Mouse (Mus musculus) frontal cortex, adult (tissue): ENCODE results near the gene Mpg.

Experiments
- ATAC-seq: cut with Nextera tagmentation; 2 replicates; pipeline ENCODE4 v1.9.2; 2017; ENCODE audit warnings: mild to moderate bottlenecking, moderate library complexity, mixed read lengths; ENCODE audit not compliant: low TSS enrichment

Gene Mpg

DNA sequence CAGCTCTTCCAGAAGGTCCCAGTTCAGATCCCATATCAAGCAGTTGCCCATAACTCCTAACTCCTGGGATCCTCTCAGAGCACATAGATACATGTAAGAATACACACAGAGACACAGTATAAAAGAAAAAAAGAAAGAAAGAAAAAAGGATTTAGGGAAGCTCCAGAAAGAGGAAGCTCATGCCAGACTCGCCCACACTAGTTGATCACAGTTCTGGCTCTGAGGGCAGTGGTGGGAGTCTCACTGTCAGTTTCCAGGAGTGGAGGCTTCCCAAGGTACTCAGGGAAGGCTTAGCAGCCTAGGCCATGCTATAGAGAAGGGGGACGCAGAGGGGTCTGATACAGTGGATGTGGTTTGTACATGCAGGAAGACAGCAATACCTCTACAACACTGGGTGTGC, 4.8 kb downstream of the Mpg start:
- peak; percentile 33 for ATAC-seq

DNA sequence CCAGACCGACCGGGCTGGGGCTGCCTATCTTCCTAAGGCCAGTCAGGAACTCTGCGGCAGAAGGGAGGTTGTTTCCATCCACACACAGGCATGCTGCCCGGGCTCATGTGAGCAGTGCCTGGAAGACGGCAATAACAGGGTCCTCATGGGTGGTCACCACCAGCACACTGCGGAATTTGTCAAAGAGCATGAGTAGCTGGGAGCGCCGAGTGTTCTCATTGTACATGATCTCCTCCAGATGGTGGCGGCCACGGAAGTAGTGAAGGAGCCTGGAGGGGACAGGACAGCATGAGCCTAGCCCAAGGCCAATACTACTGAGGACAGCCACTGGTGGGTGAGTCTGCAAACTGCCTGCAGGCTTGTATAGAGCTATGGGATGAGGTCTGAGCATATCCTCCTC, 6.5 kb downstream of the Mpg start:
- no peak for ATAC-seq

DNA sequence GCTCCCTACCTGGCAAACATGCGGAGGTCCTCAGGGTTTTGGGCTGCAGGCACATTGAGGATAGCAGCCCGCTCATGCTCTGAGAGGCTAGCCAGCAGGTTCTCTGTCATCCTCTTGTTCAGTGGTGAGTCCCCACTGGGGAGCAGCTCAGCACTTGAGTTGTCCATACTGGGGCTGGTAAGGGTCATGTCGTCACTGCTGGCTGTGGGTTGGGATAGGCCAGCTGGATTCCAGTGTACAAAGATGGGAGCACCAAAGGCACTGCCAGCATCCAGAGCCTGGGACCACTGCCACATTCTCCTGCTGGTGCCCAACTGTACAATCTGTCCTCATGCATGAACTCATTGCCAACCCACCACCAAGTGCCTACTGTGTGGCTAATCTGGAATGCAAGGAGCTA, 7.6 kb downstream of the Mpg start:
- ATAC-seq: no peak

DNA sequence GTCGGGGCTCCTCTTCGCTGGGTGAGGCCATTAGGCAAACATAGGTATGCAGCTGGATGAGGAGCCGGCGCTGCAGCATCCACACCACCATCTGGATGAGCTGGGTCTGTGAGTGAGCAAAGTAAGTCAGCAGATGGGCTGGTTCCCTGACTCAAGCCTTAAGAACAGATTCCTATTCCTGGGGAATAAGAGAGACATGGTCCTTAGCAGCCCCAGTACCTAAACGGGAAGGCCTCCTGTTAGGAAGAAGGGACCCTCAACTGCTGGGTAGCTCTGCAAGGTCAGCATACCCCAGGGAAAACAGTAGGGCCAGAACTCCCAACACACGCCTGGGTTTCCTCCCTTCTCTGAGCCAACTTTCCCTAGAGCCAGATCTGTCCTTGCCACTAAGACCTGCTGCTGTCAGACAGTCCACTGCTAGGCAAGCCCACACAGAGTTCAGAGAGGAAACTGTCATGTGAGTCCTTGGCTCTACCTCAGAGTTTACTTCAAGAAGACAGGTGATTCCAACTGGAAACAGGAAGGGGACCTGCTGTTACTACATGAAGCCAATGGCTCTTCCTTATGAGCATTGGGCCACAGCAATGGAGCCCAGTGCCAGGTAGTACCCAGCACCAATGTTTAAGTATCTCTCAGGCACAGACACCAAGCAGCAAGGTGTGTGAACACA, 8.6 kb downstream of the Mpg start:
- no peak for ATAC-seq

DNA sequence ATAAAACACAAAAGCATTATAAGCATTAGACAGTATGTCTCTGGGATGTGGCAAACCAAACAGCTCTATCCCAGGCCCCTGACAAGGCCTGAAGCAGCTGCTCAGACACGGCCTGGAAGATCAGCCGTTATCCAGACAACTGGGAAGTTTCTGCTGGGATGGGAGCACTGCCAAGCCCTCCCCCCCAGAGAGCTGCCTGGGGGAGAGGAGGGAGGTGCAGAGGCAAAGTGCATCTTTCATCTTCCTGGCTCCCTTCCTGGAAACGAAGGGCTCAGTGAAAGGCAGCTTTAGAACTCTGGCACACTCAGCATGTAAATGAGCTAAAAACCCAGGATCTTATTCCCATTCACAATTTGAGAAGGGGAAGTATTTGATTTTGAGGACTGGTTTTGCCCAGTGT, 9.3 kb downstream of the Mpg start:
- peak; percentile 42 for ATAC-seq

DNA sequence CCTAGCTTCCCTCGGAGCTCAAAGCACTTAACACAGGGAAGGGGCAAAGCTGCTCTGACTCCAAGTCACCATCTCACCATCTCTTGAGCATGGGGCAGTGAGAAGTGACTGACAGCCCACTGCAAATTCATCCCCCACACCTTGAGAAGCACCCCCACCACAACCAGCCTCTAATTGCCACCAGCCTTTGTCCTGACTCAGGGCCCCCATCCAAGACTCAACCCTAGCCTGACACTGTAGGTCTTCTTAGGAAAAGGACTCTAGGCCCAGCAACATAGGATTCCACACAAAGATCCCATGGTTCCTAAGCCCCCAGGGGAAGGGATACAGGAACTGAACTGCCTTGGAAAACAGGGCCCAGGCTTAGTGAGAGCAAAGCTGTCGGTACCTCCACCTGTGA, 9.8 kb downstream of the Mpg start:
- ATAC-seq: no peak

DNA sequence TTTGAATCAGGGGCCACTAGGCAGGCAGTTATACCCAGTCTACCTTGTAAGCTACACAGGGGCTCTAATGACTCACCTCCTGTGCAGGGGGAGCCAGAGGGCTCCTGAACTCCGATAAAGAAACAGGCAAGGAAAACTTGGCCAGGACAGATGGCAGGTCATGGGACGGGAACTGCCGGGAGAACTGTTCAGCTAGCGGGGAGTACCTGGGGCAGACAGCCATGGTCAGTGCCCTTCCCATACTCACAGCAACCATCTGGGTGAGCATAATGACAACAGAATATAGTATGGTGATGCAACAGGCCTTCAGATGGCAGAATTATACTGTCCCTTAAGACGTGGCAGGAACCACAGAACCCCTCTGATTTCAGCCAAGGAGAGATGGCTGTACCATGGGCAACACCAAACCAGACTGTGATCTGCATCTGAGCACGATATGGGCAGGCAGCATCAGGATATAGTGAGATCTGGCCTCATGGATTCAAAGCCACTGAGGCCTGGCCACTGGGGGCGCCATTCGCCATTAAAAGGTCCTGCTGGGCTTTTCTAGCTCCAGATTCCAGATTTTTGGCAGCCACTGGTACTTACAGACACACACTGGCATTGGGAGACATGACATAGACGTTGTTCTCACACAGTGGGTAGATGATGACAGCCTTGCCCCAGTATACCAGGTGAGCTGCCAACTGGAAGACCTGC, 10.6 kb downstream of the Mpg start:
- no peak for ATAC-seq

DNA sequence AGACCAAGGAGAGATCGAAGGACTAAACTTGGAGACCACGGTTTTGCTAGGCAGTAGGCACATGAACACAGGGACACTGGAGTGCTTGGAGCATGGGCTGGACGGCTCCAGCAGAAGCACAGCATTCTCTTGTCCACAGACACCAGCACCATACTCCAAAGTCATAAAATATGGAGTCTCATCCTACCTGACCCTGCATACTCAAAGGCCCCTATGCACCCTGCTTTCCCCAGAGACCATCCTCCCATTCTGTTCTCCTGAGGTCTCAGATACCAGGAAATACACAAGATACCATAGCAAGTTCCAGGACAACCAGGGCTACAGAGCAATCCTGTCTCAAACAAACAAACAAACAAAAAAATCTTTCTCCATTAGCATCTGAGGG, 11.1 kb downstream of the Mpg start:
- ATAC-seq: no peak

DNA sequence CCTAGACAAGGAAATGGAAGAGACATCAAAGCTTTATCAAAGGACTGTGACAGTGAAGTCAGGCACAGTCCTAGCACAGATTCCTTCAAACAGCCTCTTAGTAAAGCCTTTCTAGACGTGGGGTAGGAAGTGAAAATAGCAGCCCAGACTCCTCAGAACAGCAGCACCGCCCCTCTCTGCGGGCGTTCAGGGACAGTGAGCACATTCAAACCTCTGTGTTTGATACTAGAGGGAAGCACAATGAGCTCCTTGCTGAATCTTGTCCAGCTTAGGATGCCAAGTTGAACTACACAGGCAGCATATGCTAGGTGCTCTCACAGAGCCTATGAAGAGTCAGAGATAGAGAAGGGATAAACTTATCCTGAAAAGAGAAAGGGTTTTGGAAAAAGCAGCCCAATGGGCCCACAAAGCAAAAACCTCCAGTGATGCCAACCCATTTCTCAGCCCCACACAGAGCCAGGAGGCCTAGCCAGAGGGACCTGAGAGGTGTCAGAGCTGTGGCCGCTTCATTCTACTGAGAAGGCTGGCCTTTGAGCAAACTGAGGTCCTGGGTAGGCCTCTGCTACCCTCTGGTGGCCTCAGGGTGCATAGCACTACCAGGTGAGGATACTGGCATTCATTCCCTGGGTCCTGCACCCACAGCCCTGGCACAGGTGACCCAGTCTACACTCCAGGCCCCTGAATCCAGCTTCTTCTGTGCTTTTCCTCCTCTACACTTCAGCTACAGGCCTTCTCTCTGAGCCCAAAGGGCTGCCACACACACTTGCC, 12.0 kb downstream of the Mpg start:
- ATAC-seq: peak; percentile 45

DNA sequence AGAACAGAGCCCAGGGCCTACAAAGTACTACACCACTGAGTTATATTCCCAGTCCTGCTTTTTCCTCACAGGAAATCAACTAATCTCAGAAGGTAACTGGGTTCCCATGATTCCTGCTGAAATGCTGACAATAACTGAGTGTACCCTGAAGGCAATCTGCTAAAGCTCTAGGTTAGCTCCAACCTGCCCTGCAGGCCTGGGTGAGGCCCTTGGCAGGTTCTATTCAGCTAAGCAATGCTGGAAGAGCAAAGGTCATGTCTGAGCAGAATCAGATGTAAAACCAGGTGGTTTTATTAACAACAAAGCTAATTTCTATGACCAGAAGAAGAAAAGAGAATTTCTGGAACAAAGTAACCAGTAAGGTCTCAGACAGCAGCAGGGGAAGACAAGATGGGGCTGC, 15.1 kb downstream of the Mpg start:
- no peak for ATAC-seq

DNA sequence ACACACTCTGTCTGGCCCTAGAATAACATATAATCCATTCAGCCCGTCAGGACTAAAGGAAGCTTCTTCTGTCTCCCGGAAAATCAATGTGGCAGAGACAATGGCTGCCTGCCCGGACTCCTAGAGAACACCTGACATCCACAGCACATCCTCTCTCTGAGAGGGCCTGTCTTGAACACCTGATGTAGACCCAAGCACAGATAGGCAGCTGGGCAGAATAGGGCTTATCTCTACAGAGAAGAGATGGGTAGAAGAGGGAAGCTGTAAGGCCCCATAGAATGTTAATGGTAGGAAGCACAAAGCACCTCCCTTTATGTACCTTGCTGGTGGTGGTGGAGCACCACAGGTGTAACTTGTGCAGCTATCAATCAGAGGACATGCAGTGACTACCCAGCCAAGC, 15.9 kb downstream of the Mpg start:
- ATAC-seq: no peak

DNA sequence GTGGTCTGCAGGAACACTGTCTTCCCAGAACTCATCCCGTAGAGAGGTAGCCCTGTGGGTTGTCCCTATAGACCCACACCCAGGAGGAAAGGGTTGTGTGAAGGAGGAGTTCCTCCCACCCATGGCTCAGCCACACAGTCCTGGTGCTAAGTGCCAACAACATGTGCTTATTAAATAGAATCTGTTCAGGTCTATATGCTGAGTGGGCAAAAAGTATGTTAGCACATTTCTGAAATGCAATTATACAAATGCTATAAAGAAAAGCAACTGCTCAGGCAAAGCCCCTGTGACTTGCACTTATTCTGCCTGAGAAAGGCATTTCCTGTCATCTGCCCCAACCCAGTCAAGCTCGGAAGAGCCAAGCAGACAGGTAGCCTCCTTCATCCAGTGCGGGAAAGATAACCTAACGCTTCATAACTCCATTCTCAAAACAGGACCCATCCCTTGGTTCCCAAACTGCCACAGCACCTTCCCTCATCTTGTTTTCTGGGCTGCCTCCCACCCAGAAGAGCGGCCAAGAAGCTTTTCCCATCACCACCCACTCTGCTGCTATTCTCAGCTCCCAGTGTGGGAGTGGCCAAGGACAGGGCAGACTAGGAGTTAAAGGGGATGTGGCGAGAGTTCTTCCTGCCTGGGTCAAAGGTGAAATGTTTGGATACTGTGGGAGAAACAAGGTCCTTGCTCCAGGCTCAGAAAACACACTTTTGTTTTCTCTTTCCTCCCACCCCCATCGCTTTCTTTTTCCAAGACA, 17.1 kb downstream of the Mpg start:
- ATAC-seq: peak; percentile 72

DNA sequence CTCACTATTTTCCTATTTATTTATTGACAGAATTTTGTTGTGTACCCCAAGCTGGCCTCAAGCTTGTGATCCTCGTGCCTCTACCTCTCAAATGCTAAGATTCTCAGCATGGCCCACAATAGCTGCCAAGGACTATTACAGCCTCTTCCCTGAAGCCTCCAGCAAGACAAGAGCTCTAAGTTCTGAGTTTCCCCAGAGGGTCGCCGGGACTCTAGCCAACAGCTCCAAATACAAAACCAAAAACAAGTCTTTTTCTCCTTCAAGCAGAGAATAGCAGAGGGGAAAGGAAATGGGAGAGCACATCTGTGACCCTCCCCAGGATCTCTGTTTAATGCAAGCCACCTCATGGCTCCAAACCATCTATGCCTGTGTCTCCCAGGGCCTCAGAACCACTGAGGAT, 17.8 kb downstream of the Mpg start:
- ATAC-seq: no peak

DNA sequence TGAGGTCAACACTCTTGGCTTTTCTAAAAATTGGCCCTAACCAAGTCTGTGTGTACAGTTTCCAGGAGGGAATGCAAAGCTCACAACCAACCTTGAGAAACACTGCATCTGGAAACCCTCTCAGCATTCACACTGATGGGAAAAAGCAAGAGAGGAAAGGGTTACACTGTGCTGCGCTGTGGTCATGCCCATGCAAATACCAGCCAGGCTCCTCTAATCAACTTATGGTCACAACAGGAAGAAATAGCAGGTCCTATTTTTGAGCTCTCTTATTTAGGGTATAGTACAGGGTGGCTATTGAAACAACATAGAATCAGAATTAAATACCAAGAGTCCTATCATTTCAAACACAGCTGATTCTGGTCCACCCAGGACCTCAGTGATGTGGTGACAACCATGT, 18.3 kb downstream of the Mpg start:
- ATAC-seq: no peak

DNA sequence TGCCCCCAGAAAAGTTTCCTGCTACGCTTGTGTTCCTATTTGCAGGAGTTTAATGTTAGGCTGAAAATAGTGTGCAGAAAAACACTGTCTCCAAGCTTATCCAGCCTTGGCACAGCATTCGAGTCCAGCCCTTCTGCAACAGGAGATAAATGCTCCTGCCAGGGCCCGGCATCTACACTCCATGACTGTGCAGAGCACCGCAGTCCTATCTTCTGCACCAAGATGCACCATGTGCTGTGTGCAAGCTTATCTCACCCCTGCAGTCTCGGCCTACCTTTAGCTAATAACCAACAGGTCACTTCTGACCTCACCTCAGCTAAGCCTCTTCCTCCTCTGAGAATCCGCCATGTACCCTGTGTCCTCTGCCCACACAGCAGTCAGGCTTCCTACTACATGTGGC, 19.3 kb downstream of the Mpg start:
- no peak for ATAC-seq

DNA sequence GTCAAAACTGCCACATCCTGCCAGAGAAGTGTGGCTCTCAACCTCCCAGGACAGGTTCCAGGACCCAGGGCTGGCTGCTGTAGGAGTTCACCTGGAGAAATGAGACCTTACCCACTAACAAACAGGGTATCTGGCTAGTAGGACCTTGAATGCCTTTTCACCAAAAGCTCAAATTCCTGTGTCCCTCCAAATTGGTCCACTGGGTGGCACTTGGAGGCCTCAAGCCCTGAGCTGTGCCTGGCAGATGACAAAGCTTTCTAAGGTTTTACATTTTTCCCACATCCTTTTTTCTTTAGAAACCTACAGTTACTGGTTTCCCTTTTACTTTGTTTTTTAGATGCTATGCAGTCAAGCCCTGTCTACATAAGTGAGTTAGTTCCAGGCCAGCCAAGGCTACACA, 20.8 kb downstream of the Mpg start:
- ATAC-seq: no peak

DNA sequence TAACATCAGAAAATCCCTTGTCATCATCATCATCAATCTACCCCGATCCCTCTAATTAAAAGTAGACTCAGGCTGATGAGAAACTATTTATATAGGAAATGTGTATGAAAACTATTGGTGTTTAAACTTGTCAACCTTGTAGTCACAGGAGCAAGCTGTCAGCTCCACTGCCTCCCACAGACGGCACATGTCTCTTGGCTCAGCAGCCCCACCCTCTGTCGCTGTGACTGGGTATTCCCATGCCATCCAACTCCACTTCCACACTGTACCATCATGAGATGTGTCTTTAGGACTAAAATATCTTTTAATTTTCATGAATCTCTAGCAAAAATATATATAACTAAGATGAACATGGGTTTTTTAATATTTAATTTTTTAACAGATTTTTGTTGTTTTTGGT, 22.0 kb downstream of the Mpg start:
- ATAC-seq: no peak

DNA sequence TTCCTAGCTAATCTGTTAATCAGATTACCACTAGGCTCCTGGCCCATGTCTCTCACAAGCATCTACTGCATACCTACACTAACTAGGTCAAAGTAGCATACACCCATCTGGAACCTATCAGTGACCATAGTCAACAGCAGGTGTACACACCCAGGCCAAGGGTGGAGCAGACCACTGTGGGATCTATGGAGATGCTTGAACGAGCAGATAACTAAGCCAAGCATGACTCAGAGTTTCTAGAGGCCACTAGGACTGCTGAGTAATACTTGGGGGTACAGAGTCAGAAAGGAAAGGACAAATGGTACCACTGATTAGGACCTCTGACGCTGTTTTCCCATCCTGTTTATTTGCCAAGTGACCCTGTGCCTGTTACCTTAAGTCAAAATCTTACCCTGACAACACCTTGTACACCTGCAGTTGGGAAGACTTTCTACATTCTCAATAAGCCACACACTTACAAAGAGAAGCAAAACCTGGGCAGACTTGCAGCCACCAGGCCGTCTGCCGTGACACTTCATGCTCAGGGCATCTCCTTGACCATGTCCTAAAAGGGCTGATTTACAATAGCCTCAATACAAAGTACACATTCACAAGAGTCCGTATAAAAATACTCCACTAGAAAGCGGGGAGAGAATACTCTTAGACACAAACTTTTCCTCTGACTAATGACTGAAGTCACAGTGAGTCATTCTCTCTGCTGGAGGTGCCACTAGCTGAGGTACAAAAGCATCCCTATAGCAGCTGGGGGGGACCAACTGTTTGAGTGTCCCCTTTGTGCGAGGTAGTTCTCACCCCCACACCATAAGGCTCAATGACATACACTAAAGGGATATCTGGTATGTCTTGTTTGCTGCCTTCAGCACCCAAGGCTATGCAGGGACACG, 24.8 kb downstream of the Mpg start:
- ATAC-seq: peak; percentile 70

DNA sequence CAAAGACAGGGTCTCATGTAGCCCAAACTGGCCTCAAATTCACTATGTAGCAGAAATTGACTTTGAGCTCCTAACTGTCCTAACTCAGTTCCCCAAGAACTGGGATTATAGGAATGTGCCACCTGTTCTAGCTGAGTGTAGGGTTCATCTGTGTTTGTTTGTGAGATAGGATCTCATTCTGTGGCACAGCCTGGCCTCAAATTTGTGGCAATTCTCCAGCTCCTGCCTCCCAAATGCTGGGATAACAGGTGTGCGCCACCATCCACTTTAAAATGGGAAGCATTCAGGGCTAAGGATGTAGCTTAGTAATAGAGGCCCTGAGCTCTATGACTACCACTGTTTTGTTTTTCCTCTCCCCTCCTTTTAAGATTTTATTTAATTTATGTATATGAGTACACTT, 26.8 kb downstream of the Mpg start:
- ATAC-seq: no peak

DNA sequence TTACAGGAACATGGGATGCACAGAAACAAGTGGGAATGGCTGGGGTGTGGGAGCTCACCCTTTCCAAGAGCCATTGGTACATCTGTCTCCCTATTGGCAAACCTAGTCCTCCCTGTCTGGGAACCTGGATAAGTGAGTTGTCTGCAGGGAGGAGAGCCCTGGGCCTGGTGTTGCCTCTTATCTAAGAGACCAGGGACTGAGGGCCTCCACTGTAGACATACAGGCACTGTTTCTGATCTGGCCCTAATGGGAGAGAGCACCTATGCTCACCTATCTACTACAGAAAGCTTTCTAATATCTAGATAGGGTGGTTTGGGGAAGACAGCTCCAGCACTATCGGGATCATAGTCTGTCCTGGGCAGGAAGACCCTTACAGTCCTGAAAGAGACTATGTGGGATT, 29.8 kb downstream of the Mpg start:
- ATAC-seq: no peak

DNA sequence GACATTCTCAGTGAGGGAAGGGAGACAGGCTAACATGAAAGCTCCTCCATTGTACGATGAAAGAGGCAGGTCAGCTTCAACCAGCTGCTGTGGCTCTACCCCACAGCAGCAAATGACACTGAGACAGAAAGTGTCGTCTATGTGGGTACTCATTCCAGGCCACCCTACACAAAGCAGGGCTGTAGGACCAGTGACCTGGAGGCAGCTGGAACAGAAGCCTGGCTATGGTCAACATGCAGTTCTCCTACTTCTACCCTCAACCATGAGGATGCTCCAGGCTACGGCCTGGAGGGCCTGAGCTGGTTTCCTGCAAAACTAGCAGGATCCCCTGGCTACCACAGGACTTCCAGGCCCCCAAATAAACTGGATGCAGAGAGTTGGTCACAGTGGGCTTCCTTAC, 30.3 kb downstream of the Mpg start:
- no peak for ATAC-seq
